Mouse (Mus musculus) testis, adult 2 months (tissue): ENCODE measurements at regions not wholly inside any gene's neighbourhood (a gene's known extent, or its start where the extent isn't known, plus 50 kb on each side); places are given as distances from the start of the nearest gene placed in this dataset.

Experiments used
- H3K27ac ChIP-seq: fragments of 200-500 bp; 2 replicates; pipeline ENCODE4 v1.5.1; 2012; ENCODE audit warnings: low read depth, low read length; ENCODE audit not compliant: control insufficient read depth, insufficient read depth
- H3K27me3 ChIP-seq: fragments of 200-500 bp; 2 replicates; pipeline ENCODE4 v1.6.1; 2012; ENCODE audit warnings: mild to moderate bottlenecking, low read length, moderate library complexity; ENCODE audit not compliant: control insufficient read depth, insufficient read depth
- H3K36me3 ChIP-seq: fragments of 200-500 bp; 2 replicates; pipeline ENCODE4 v1.6.1; 2012; ENCODE audit warnings: mild to moderate bottlenecking, low read length; ENCODE audit not compliant: control insufficient read depth, insufficient read depth
- H3K4me1 ChIP-seq: fragments of 200-500 bp; 2 replicates; pipeline ENCODE4 v1.6.1; 2012; ENCODE audit warnings: low read length; ENCODE audit not compliant: control insufficient read depth, insufficient read depth
- H3K4me3 ChIP-seq: fragments of 200-500 bp; 2 replicates; pipeline ENCODE4 v1.5.1; 2012; ENCODE audit warnings: low read depth, mild to moderate bottlenecking, low read length, moderate library complexity, mixed read lengths; ENCODE audit not compliant: control insufficient read depth
- CTCF ChIP-seq: fragments of 200-500 bp; IDR thresholded peaks from 2 replicates; pipeline ENCODE4 v1.5.1; 2012; ENCODE audit warnings: low read depth, mild to moderate bottlenecking, inconsistent platforms, low read length, moderate library complexity; ENCODE audit not compliant: control insufficient read depth, insufficient read depth, insufficient replicate concordance
- POLR2A ChIP-seq: fragments of 200-500 bp; IDR thresholded peaks from 2 replicates; pipeline ENCODE4 v1.6.1; 2012; ENCODE audit warnings: low read depth, mild to moderate bottlenecking, inconsistent platforms, low read length, moderate library complexity; ENCODE audit not compliant: control insufficient read depth

GRCm38 (mm10) chr1:157887146-157887545 is 380.6 kb downstream of the Sec16b start:
- H3K4me1 ChIP-seq, result no peaks in the 10 kb centered on the region
- no peak overlapping the region for H3K27ac ChIP-seq
- H3K4me3 ChIP-seq, result no peak overlapping the region
- H3K36me3 ChIP-seq, result no peaks in the 10 kb centered on the region
- TF ChIP-seq POLR2A, result no peak
- TF ChIP-seq CTCF, result no peak
- no peaks in the 10 kb centered on the region for H3K27me3 ChIP-seq

GRCm38 (mm10) chr1:157888573-157888972 is 382.0 kb downstream of the Sec16b start:
- TF ChIP-seq POLR2A (no peak), CTCF (no peak)
- Histone ChIP-seq H3K27me3 (no peaks in the 10 kb centered on the region), H3K4me3 (no peak overlapping the region), H3K4me1 (no peaks in the 10 kb centered on the region), H3K36me3 (no peaks in the 10 kb centered on the region), H3K27ac (no peak overlapping the region)

GRCm38 (mm10) chr1:157906168-157906567 is 399.6 kb downstream of the Sec16b start:
- Histone ChIP-seq H3K4me3 (no peak overlapping the region), H3K27ac (no peak overlapping the region), H3K36me3 (no peaks in the 10 kb centered on the region), H3K4me1 (no peaks in the 10 kb centered on the region), H3K27me3 (no peaks in the 10 kb centered on the region)
- no peak for TF ChIP-seq POLR2A
- no peak for TF ChIP-seq CTCF

GRCm38 (mm10) chr1:157937800-157938348 is 418.3 kb downstream of the Brinp2 start:
- TF ChIP-seq CTCF, result no peak
- H3K4me3 ChIP-seq, result no peak overlapping the region

GRCm38 (mm10) chr1:157939516-157939915 is 416.6 kb downstream of the Brinp2 start:
- no peaks in the 10 kb centered on the region for H3K36me3 ChIP-seq
- H3K4me3 ChIP-seq, result no peak overlapping the region
- TF ChIP-seq CTCF, result no peak
- H3K4me1 ChIP-seq, result no peaks in the 10 kb centered on the region
- no peak overlapping the region for H3K27ac ChIP-seq
- no peaks in the 10 kb centered on the region for H3K27me3 ChIP-seq

More at GRCm38 (mm10) chr1:157937800-157938348, 418.3 kb downstream of the Brinp2 start:
- Histone ChIP-seq H3K27ac (no peak overlapping the region), H3K4me1 (no peaks in the 10 kb centered on the region), H3K27me3 (no peaks in the 10 kb centered on the region), H3K36me3 (no peaks in the 10 kb centered on the region)

- H3K36me3 ChIP-seq, result no peaks in the 10 kb centered on the region
- no peak for TF ChIP-seq CTCF
- TF ChIP-seq POLR2A, result no peak
- no peak overlapping the region for H3K4me3 ChIP-seq
- no peak overlapping the region for H3K27ac ChIP-seq
- no peaks in the 10 kb centered on the region for H3K4me1 ChIP-seq
- H3K27me3 ChIP-seq, result no peaks in the 10 kb centered on the region
Observed at GRCm38 (mm10) chr1:157940331-157940758, 415.8 kb downstream of the Brinp2 start.

GRCm38 (mm10) chr1:157957506-157957905 is 398.6 kb downstream of the Brinp2 start:
- H3K4me1 ChIP-seq, result no peaks in the 10 kb centered on the region
- H3K27me3 ChIP-seq, result no peaks in the 10 kb centered on the region
- no peak overlapping the region for H3K4me3 ChIP-seq
- H3K27ac ChIP-seq, result no peak overlapping the region
- H3K36me3 ChIP-seq, result no peaks in the 10 kb centered on the region
- no peak for TF ChIP-seq CTCF
- no peak for TF ChIP-seq POLR2A

GRCm38 (mm10) chr1:157964461-157964860 is 391.7 kb downstream of the Brinp2 start:
- Histone ChIP-seq H3K4me3 (no peak overlapping the region), H3K36me3 (no peaks in the 10 kb centered on the region), H3K4me1 (no peaks in the 10 kb centered on the region), H3K27ac (no peak overlapping the region), H3K27me3 (no peaks in the 10 kb centered on the region)
- TF ChIP-seq CTCF (no peak), POLR2A (no peak)
